Mouse (Mus musculus) layer of hippocampus, adult 11-12 months (tissue): ENCODE results near the gene Olfr1504.
"Not testable (repeated sequence)": the region's sequence is repeated elsewhere in the genome, so short reads cannot be mapped to it uniquely, and the experiment has no call there.

Source experiments
- DNase-seq: peaks from one replicate; pipeline ENCODE4 v3.0.0; 2022; ENCODE audit warnings: low spot score

Gene Olfr1504

DNA sequence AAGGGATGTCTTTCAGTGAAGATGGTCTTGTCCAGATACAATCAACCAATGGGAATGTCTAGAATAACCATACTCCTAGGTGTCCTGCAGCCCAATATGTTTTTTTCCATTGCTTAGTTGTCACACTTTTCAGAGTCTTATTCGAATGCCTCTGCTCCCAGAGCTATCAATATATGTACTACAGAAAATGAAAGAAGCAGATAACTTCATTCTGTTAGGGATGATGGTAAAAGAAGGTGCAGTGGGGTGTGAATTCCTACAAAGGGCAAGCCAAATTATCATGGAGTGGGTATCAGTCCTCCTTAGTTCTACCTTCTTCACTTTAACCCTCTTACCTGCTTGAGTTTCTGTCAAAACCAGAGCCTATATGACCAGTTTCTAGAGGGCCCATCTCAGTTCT, at the start of gene Olfr1504:
Gene Olfr1504 (minus strand): TSS at position 101 of the 400 bp plus-strand sequence.
- DNase-seq, result no peak

DNA sequence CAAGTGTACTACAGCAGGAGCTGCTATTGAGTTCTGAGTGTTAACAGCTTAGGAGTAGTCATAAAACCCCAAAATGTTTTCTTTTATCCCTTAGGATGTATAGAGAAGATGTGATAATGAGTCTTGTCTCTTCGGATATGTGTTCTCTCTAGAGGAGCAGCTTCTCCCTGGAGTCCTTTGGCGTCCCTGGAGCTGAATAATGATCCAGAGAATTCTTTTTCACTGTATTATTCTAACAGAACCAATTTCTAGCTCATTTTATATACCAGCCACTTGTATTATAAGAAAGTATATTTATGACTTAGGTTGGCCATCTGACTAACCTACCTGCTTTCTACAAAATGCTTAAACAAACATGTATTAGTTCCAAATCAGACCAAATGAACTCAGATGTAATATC, 15.5 kb upstream of the Olfr1504 start, which contains the start of gene Olfr1505:
Gene Olfr1505 (plus strand): TSS at position 301 of the 400 bp plus-strand sequence.
- DNase-seq, result no peak

DNA sequence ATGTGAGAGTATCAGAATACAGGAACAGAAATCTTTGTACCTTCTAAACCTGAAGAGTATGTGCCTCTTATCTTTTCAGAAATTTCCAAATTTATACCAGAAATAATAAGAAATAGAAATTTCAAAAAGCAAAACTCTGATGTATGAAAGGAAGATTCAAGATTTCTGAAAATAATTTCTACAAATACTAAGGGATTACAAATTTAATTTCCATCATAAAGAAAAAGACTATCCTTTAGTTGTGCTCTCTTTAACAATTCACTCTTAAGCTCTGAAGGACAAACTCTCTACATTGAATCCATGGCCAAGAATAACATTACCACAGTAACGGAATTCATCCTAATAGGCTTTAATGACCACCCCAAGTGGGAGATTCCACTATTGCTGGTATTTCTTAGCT, 36.2 kb downstream of the Olfr1504 start, which contains the start of gene Olfr1502:
Gene Olfr1502 (plus strand): TSS at position 301 of the 400 bp plus-strand sequence.
- no peak for DNase-seq

DNA sequence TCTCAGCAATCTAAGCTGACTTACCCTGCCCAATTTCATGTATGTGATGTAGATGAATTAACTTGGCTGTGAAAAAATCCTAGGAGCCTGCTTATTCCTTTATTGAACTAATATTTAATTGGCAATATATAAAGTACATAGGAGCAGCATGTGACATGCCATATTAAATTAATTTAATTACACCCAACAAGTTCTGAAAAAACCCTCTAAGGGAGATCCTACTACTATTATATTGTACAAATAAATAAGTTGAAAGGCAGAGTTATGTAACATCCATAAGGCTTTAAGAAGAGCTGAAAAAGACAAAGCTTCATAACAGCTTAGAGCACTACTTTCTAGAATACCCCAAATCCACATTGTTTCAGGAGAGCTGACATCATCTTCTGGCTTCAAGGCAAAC, 47.1 kb downstream of the Olfr1504 start, which contains the start of gene Olfr1501:
Gene Olfr1501 (minus strand): TSS at position 101 of the 400 bp plus-strand sequence.
- not testable (repeated sequence) for DNase-seq
